Mouse (Mus musculus) neural tube, embryonic 15.5 days (tissue): ENCODE results near the gene Gm14408. TPM values are rescaled to one million over a fixed set of nuclear protein-coding genes. Genes with fewer than 3 reads are reported as not detected.
A peak's percentile ranks its signal among the peaks of the same experiment; 100 is the strongest.
"Not testable (repeated sequence)": the region's sequence is repeated elsewhere in the genome, so short reads cannot be mapped to it uniquely, and the experiment has no call there.

Experiments used
- ATAC-seq: fragments of 200-750 bp; cut with Nextera tagmentation; 2 replicates; pipeline ENCODE4 v1.8.0; 2017; ENCODE audit warnings: mild to moderate bottlenecking, moderate TSS enrichment, moderate library complexity; ENCODE audit not compliant: low FRiP score
- H3K27ac ChIP-seq: fragments of 300-500 bp; sonication (generic); replicated peaks from 2 replicates; pipeline ENCODE4 v1.5.1; 2015; ENCODE audit warnings: mild to moderate bottlenecking, inconsistent platforms
- H3K27me3 ChIP-seq: fragments of 300-500 bp; sonication (generic); replicated peaks from 2 replicates; pipeline ENCODE4 v1.6.1; 2015; ENCODE audit warnings: inconsistent platforms
- H3K36me3 ChIP-seq: fragments of 300-500 bp; sonication (generic); 2 replicates; pipeline ENCODE4 v1.6.1; 2015; ENCODE audit warnings: inconsistent platforms
- H3K4me1 ChIP-seq: fragments of 300-500 bp; sonication (generic); 2 replicates; pipeline ENCODE4 v1.6.1; 2015; ENCODE audit warnings: inconsistent platforms
- H3K4me2 ChIP-seq: fragments of 300-500 bp; sonication (generic); 2 replicates; pipeline ENCODE4 v1.6.1; 2015; ENCODE audit warnings: inconsistent platforms, mild to moderate bottlenecking, moderate library complexity
- H3K4me3 ChIP-seq: fragments of 300-500 bp; sonication (generic); replicated peaks from 2 replicates; pipeline ENCODE4 v1.5.1; 2015; ENCODE audit warnings: mild to moderate bottlenecking, inconsistent platforms
- H3K9ac ChIP-seq: fragments of 300-500 bp; sonication (generic); replicated peaks from 2 replicates; pipeline ENCODE4 v1.6.1; 2015; ENCODE audit warnings: mild to moderate bottlenecking, inconsistent platforms
- H3K9me3 ChIP-seq: fragments of 300-500 bp; sonication (generic); replicated peaks from 2 replicates; pipeline ENCODE4 v1.6.1; 2016; ENCODE audit warnings: inconsistent platforms
- WGBS: fragments of 180-500 bp; shearing (Covaris S2); methylation state at CpG from one replicate; pipeline ENCODE4 v1.1.7; 2015; ENCODE audit warnings: mixed read lengths; 5-methylcytosine and 5-hydroxymethylcytosine counted together
- polyA plus RNA-seq: library from polyadenylated mRNA; unstranded; fragments of >200 nt; fragmentation: Nextera tagmentation; extraction: Ambion mirVana; gene quantifications from 2 replicates; pipeline ENCODE4 v1.2.1, GENCODE M21; 2015

The Gm14408 gene
- polyA plus RNA-seq, result not detected in 2 replicates

GRCm38 (mm10) chr2:176830840-176831239 is at the start of gene Gm14408:
TSS of gene Gm14408 (plus strand) at chr2:176831140.
- ATAC-seq, H3K4me3 ChIP-seq, H3K9me3 ChIP-seq, H3K4me1 ChIP-seq, H3K9ac ChIP-seq, H3K4me2 ChIP-seq, H3K27ac ChIP-seq, H3K36me3 ChIP-seq, H3K27me3 ChIP-seq: not testable (repeated sequence)
- 86% methylated on average over 1 of the region's 3 CpGs for WGBS

GRCm38 (mm10) chr2:176798312-176798711 is 32.6 kb upstream of the Gm14408 start, which contains the start of gene Gm14295:
TSS of gene Gm14295 (plus strand) at chr2:176798612.
- not testable (repeated sequence) for H3K27ac ChIP-seq, ATAC-seq, H3K36me3 ChIP-seq, H3K9ac ChIP-seq, H3K27me3 ChIP-seq, H3K4me1 ChIP-seq, H3K9me3 ChIP-seq
- peak within 1 kb of the TSS; percentile 39 for H3K4me3 ChIP-seq
- no CpG with 5 or more reads among the region's 6 CpGs for WGBS
- H3K4me2 ChIP-seq, result peak within 1 kb of the TSS; percentile 48

GRCm38 (mm10) chr2:176798785-176799184 is 32.2 kb upstream of the Gm14408 start:
- WGBS, result 28% methylated on average over 15 of the region's 15 CpGs
- not testable (repeated sequence) for H3K4me1 ChIP-seq, H3K9me3 ChIP-seq, H3K27ac ChIP-seq, H3K27me3 ChIP-seq, ATAC-seq, H3K9ac ChIP-seq, H3K36me3 ChIP-seq
- Histone ChIP-seq H3K4me2 (peak overlapping the region; percentile 48), H3K4me3 (peak overlapping the region; percentile 39)

Other genes with a start within 250 kb of the Gm14408 start
- gene Gm14308, start 194.8 kb upstream of the Gm14408 start, polyA plus RNA-seq, result 12.3 and 28.7 TPM in 2 replicates
- 9.7 and 16.4 TPM in 2 replicates for gene Zfp973, start 160.6 kb upstream of the Gm14408 start, polyA plus RNA-seq
- 38.8 and 43.4 TPM in 2 replicates for gene Gm14305, start 122.8 kb upstream of the Gm14408 start, polyA plus RNA-seq
- 7.8 and 9.4 TPM in 2 replicates for gene Gm14295, start 32.5 kb upstream of the Gm14408 start, polyA plus RNA-seq
- gene Gm14296, start 96.7 kb downstream of the Gm14408 start, polyA plus RNA-seq, result 6.2 and 11.4 TPM in 2 replicates
- gene Gm14419, start 169.8 kb downstream of the Gm14408 start, polyA plus RNA-seq, result 7.7 and 9.7 TPM in 2 replicates
- gene Gm14401, start 243.2 kb downstream of the Gm14408 start, polyA plus RNA-seq, result 0.13 TPM in 1 of 2 replicates, not detected in the other